Mouse (Mus musculus) stomach, postnatal 0 days (tissue): ENCODE results near the gene Gm32742.

Experiments used
- CTCF ChIP-seq: IDR thresholded peaks from 2 replicates; pipeline ENCODE4 v1.5.1; 2016; ENCODE audit warnings: antibody characterized with exemption, low read depth, mild to moderate bottlenecking, moderate library complexity
- EP300 ChIP-seq: optimal IDR thresholded peaks from 2 replicates; pipeline ENCODE3; 2016; ENCODE audit warnings: antibody characterized with exemption

DNA sequence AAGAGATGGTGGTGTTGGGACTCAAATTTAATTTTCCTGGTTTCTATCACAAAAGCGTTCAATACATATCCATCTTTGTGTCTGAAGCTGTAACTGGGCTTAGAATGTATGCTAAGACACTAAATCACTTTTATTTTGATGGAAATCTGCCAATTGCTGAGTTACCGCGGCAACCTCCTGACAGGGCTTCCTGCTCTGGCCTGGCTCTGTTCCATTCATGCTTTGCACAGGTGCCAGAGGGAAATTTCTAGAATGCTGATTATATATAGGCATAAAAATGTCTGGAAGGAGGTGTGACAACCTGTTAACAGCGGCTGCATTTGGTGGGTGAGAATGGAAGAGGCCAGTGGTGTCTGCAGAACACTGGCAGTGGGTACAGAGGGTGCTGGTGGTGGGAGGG is 18.8 kb downstream of the Gm32742 start:
- TF ChIP-seq CTCF (no peak), EP300 (no peak)
